Mouse (Mus musculus): ENCODE measurements around the gene Usp29. TPM values are rescaled to one million over a fixed set of nuclear protein-coding genes. Genes with fewer than 3 reads are reported as not detected.
"Not testable (repeated sequence)": the region's sequence is repeated elsewhere in the genome, so short reads cannot be mapped to it uniquely, and the experiment has no call there.

Usp29 gene
- polyA plus RNA-seq, 1 experiment, result 3.4 TPM

- Histone ChIP-seq H3K27me3 (ENCODE audit: control insufficient read depth, insufficient read depth, insufficient read length) (no peaks in the 10 kb centered on the region), H3K4me3 (ENCODE audit: insufficient read depth, poor library complexity, severe bottlenecking) (no peak overlapping the region), H3K79me2 (ENCODE audit: control insufficient read depth, insufficient read depth) (no peaks in the 10 kb centered on the region), H3K79me3 (ENCODE audit: low read depth) (no peaks in the 10 kb centered on the region), H3ac (ENCODE audit: control insufficient read depth, insufficient read length, low read depth) (no peak overlapping the region), H3K36me3 (ENCODE audit: control insufficient read depth, insufficient read depth) (no peaks in the 10 kb centered on the region)
- TF ChIP-seq FOSL1 (IDR thresholded peaks at IDR 0.05; ENCODE audit: insufficient read depth, low read length, poor library complexity, severe bottlenecking) (no peak), USF1 (IDR thresholded peaks at IDR 0.05; ENCODE audit: low read depth) (no peak), CEBPB (IDR thresholded peaks at IDR 0.05; ENCODE audit: low read depth) (no peak), MYOG (IDR thresholded peaks at IDR 0.05; ENCODE audit: control insufficient read depth, extremely low read depth, insufficient read length) (no peak), MAX (IDR thresholded peaks at IDR 0.05) (no peak), MYOD1 (IDR thresholded peaks at IDR 0.05; ENCODE audit: control insufficient read depth, insufficient read length, low read depth) (no peak), CTCF (IDR thresholded peaks at IDR 0.05; ENCODE audit: control insufficient read depth, insufficient read depth, insufficient read length) (no peak)
Measured at GRCm38 (mm10) chr7:6891206-6891605, 160.8 kb downstream of the Usp29 start.

GRCm38 (mm10) chr7:6897021-6897420, 166.6 kb downstream of the Usp29 start:
- not testable (repeated sequence) for H3K27me3 ChIP-seq (ENCODE audit: control insufficient read depth, insufficient read depth, insufficient read length); H3K4me3 ChIP-seq (ENCODE audit: insufficient read depth, poor library complexity, severe bottlenecking); H3K36me3 ChIP-seq (ENCODE audit: control insufficient read depth, insufficient read depth); H3K79me2 ChIP-seq (ENCODE audit: control insufficient read depth, insufficient read depth); H3ac ChIP-seq (ENCODE audit: control insufficient read depth, insufficient read length, low read depth); H3K79me3 ChIP-seq (ENCODE audit: low read depth)

GRCm38 (mm10) chr7:6900672-6901071, 170.3 kb downstream of the Usp29 start:
- no peaks in the 10 kb centered on the region for H3K27me3 ChIP-seq (ENCODE audit: control insufficient read depth, insufficient read depth, insufficient read length)
- H3K79me3 ChIP-seq (ENCODE audit: low read depth), result no peaks in the 10 kb centered on the region
- TF ChIP-seq USF1 (IDR thresholded peaks at IDR 0.05; ENCODE audit: low read depth), result no peak
- no peak for TF ChIP-seq CTCF (IDR thresholded peaks at IDR 0.05; ENCODE audit: control insufficient read depth, insufficient read depth, insufficient read length)
- no peak for TF ChIP-seq MAX (IDR thresholded peaks at IDR 0.05)
- TF ChIP-seq FOSL1 (IDR thresholded peaks at IDR 0.05; ENCODE audit: insufficient read depth, low read length, poor library complexity, severe bottlenecking), result no peak
- TF ChIP-seq CEBPB (IDR thresholded peaks at IDR 0.05; ENCODE audit: low read depth), result no peak
- TF ChIP-seq MYOG (IDR thresholded peaks at IDR 0.05; ENCODE audit: control insufficient read depth, extremely low read depth, insufficient read length), result no peak
- TF ChIP-seq MYOD1 (IDR thresholded peaks at IDR 0.05; ENCODE audit: control insufficient read depth, insufficient read length, low read depth), result no peak
- H3K36me3 ChIP-seq (ENCODE audit: control insufficient read depth, insufficient read depth), result no peaks in the 10 kb centered on the region
- H3ac ChIP-seq (ENCODE audit: control insufficient read depth, insufficient read length, low read depth), result no peak overlapping the region
- no peak overlapping the region for H3K4me3 ChIP-seq (ENCODE audit: insufficient read depth, poor library complexity, severe bottlenecking)
- H3K79me2 ChIP-seq (ENCODE audit: control insufficient read depth, insufficient read depth), result no peaks in the 10 kb centered on the region

DNA sequence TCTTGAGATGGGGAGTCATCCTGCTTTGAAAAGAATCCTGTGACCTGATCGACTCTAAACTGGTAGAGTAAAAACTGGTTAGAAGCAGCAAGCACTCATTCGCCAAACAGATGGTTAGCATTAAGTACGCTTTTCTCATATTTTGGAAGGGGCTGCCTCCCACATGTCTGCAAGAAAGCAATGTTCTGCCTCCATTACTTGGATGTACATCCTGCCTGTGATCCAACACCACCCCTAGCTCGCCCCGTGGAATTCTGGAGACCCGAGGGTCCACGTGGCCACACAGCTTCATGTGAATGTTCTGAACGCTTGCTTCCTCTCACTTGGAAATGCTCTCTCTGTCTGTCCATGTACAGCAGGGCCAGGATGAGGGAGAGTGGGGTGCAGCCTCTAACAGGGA, 173.1 kb downstream of the Usp29 start:
- TF ChIP-seq USF1 (IDR thresholded peaks at IDR 0.05; ENCODE audit: low read depth) (no peak), MAX (IDR thresholded peaks at IDR 0.05) (no peak), FOSL1 (IDR thresholded peaks at IDR 0.05; ENCODE audit: insufficient read depth, low read length, poor library complexity, severe bottlenecking) (no peak), CEBPB (IDR thresholded peaks at IDR 0.05; ENCODE audit: low read depth) (no peak), CTCF (IDR thresholded peaks at IDR 0.05; ENCODE audit: control insufficient read depth, insufficient read depth, insufficient read length) (no peak), MYOD1 (IDR thresholded peaks at IDR 0.05; ENCODE audit: control insufficient read depth, insufficient read length, low read depth) (no peak), MYOG (IDR thresholded peaks at IDR 0.05; ENCODE audit: control insufficient read depth, extremely low read depth, insufficient read length) (no peak)
- H3K27me3 ChIP-seq (ENCODE audit: control insufficient read depth, insufficient read depth, insufficient read length), result no peaks in the 10 kb centered on the region
- no peaks in the 10 kb centered on the region for H3K79me2 ChIP-seq (ENCODE audit: control insufficient read depth, insufficient read depth)
- no peaks in the 10 kb centered on the region for H3K79me3 ChIP-seq (ENCODE audit: low read depth)
- no peaks in the 10 kb centered on the region for H3K36me3 ChIP-seq (ENCODE audit: control insufficient read depth, insufficient read depth)
- H3ac ChIP-seq (ENCODE audit: control insufficient read depth, insufficient read length, low read depth), result no peak overlapping the region
- no peak overlapping the region for H3K4me3 ChIP-seq (ENCODE audit: insufficient read depth, poor library complexity, severe bottlenecking)

- H3K27me3 ChIP-seq (ENCODE audit: control insufficient read depth, insufficient read depth, insufficient read length), result no peaks in the 10 kb centered on the region
- H3K79me2 ChIP-seq (ENCODE audit: control insufficient read depth, insufficient read depth), result no peaks in the 10 kb centered on the region
- TF ChIP-seq MAX (IDR thresholded peaks at IDR 0.05) (no peak), USF1 (IDR thresholded peaks at IDR 0.05; ENCODE audit: low read depth) (no peak), MYOD1 (IDR thresholded peaks at IDR 0.05; ENCODE audit: control insufficient read depth, insufficient read length, low read depth) (no peak), FOSL1 (IDR thresholded peaks at IDR 0.05; ENCODE audit: insufficient read depth, low read length, poor library complexity, severe bottlenecking) (no peak), MYOG (IDR thresholded peaks at IDR 0.05; ENCODE audit: control insufficient read depth, extremely low read depth, insufficient read length) (no peak), CTCF (IDR thresholded peaks at IDR 0.05; ENCODE audit: control insufficient read depth, insufficient read depth, insufficient read length) (no peak), CEBPB (IDR thresholded peaks at IDR 0.05; ENCODE audit: low read depth) (no peak)
- no peaks in the 10 kb centered on the region for H3K79me3 ChIP-seq (ENCODE audit: low read depth)
- no peak overlapping the region for H3ac ChIP-seq (ENCODE audit: control insufficient read depth, insufficient read length, low read depth)
- H3K4me3 ChIP-seq (ENCODE audit: insufficient read depth, poor library complexity, severe bottlenecking), result no peak overlapping the region
- H3K36me3 ChIP-seq (ENCODE audit: control insufficient read depth, insufficient read depth), result no peaks in the 10 kb centered on the region
Measured at GRCm38 (mm10) chr7:6910527-6910926, 180.1 kb downstream of the Usp29 start.

DNA sequence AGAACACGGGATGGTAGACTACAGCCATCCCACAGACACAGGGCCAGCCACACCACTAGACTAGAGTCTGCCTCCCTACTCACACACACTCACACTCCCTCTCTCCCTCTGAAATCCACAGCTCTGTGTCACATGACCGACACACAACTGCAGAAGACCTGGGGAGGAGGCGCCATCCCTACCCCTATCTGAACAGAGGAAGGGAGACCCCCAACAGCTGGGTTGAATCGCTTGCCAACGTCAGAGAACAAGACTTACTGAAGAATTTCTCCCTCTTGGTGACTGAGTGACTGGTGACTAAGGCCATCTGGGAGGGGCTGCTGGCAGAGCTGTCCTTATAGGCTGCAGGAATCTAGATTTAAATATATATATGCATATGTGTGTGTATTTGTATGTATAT, 181.4 kb downstream of the Usp29 start:
- Histone ChIP-seq H3K36me3 (ENCODE audit: control insufficient read depth, insufficient read depth) (no peaks in the 10 kb centered on the region), H3K4me3 (ENCODE audit: insufficient read depth, poor library complexity, severe bottlenecking) (no peak overlapping the region), H3ac (ENCODE audit: control insufficient read depth, insufficient read length, low read depth) (no peak overlapping the region), H3K79me2 (ENCODE audit: control insufficient read depth, insufficient read depth) (no peaks in the 10 kb centered on the region), H3K27me3 (ENCODE audit: control insufficient read depth, insufficient read depth, insufficient read length) (no peaks in the 10 kb centered on the region), H3K79me3 (ENCODE audit: low read depth) (no peaks in the 10 kb centered on the region)
- TF ChIP-seq MAX (IDR thresholded peaks at IDR 0.05), result no peak
- no peak for TF ChIP-seq FOSL1 (IDR thresholded peaks at IDR 0.05; ENCODE audit: insufficient read depth, low read length, poor library complexity, severe bottlenecking)
- peak; percentile 40 for TF ChIP-seq USF1 (IDR thresholded peaks at IDR 0.05; ENCODE audit: low read depth)
- TF ChIP-seq MYOG (IDR thresholded peaks at IDR 0.05; ENCODE audit: control insufficient read depth, extremely low read depth, insufficient read length), result no peak
- no peak for TF ChIP-seq CEBPB (IDR thresholded peaks at IDR 0.05; ENCODE audit: low read depth)
- TF ChIP-seq MYOD1 (IDR thresholded peaks at IDR 0.05; ENCODE audit: control insufficient read depth, insufficient read length, low read depth), result no peak
